Mouse (Mus musculus) neutrophil, adult 5-6 weeks (primary cell): ENCODE measurements around the gene Gabrg3. TPM values are rescaled to one million over a fixed set of nuclear protein-coding genes. Genes with fewer than 3 reads are reported as not detected.

ENCODE experiments used
- ATAC-seq: fragments of 151-379, 151-347 bp; 2 replicates; pipeline ENCODE4 v1.8.0; 2017; ENCODE audit warnings: mild to moderate bottlenecking, moderate TSS enrichment; ENCODE audit not compliant: insufficient number of reproducible peaks, poor library complexity, low FRiP score, severe bottlenecking; ENCODE audit errors: extremely low read depth
- total RNA-seq: library from RNA; stranded (forward); fragments of 200-1000 nt; gene quantifications from 2 replicates; pipeline ENCODE4 v1.2.3, GENCODE M21; 2017

Gene Gabrg3
- total RNA-seq, 1 experiment from 2014 or later, result 0.58 TPM

DNA sequence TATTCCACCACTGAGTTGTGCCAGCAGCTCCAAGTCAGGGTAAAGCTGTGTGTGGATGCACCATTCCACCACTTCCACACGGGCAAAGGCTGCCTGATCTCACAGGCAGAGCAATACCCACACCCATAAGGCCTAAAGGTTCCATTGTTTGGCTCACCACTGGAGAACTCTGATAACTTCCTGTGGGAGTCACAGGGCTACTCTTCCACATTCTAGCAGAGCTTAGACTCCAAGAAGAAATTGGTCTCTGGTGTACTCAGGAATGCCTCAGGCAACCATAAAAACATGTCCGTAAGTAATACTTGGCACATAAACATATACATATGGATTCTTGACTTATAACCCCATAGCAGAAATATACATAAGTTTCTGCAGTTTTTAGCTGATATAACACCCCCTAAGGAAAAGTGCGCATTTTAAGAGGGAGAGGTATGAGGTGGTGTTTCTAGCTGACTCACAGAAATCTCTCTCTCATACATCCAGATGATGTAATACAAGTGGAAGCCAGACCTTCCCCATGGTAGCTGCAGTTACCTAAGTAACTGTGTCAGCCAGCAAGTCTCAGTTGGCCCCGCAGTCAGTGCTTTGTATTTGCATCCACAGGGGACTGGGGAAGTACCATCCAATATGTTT lies 248.8 kb downstream of the Gabrg3 start:
- no peak for ATAC-seq

DNA sequence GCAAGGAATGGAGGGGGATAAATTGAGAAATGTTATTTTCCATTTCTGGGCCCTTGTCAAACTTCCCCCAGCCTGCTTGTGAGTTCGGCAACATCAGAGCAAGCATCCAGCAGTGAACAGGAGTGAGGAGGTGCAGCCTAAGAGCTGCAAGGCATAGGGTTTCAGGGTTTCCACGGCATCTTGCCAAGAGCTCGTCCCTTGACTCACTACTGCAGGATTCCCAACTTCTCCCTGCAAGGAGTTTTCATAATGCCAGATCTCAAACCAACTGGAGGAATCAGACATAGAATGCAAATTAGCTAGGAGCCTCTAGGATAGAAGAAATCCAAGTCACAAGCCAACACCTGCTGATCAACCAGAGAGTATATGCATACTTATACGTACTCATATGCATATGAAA lies 254.0 kb downstream of the Gabrg3 start:
- ATAC-seq, result no peak

DNA sequence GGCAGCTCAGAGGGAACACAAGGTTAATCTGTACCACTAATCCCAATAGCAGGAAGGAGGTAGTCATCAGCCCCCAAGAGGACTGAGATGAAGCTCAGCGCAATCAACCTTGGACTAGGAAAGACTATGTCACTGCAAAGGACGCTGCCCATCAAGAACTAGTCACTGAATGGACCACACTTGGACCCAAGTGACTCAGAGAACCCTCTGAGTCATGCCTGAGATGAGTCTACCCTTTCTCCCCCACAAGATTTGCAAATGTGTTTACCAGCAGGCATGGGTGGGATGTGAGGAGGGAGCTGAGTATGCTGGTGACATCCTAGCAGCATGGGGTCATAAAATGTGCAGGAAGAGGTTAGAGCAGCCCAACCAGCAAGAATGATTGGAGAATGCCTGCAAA lies 254.5 kb downstream of the Gabrg3 start:
- ATAC-seq, result no peak

DNA sequence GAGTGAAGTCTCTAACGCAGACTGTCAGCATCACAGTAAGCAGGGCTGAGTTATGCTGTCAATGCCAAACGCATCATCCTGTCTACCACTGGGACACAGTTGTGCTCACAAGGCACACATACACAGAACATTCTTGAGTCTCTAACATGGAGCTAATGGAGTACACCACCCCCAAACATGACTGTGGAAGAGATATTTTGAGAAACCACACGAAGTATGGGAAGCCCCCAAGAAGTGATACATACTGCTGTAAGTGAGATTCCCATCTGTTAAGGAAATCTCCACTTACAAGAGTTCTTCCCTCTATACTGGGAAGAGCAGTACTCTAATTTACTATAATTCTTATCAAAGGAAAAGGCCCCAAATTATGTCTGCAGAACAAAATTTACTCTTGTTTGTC lies 286.9 kb downstream of the Gabrg3 start:
- ATAC-seq, result no peak

DNA sequence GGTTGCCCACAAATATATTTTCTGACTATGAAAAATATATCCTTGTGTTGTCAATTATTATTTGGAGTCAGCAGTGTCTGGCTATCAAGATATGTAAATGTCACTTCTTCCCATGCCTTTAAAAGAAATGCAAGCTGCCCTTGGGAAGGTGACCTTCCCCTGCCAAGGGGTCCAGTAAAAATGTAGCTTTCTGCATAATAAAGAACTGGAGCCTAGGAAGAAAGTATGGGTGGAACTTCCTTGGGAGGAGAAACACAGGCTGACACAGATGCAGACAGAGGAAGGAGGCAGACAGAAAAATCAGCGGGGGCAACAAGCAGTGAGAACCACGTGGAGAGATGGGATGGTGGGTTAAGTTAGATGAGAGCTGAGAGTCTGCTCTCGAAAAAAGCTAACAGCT lies 304.9 kb downstream of the Gabrg3 start:
- ATAC-seq, result no peak

GRCm38 (mm10) chr7:57071435-57072160 lies 315.4 kb downstream of the Gabrg3 start:
- ATAC-seq, result no peak

DNA sequence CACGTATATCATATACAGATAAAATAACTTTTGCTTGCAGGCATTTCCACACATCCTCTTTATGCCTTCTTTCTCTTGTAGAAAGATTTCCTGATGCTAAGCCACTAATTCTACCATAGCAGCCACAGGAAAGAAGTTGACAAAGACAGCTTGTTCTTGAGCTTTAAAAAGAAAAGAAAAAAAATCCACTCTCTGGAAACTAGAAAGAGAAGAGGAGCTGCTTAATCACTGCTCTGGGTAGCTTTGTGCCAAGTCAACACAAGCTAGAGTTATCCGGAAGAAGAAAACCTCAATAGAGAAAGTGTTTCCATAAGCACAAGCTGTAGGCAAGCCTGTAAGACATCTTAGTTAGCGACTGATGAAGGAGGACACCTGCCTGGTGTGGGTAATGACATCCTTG lies 321.6 kb downstream of the Gabrg3 start:
- no peak for ATAC-seq

DNA sequence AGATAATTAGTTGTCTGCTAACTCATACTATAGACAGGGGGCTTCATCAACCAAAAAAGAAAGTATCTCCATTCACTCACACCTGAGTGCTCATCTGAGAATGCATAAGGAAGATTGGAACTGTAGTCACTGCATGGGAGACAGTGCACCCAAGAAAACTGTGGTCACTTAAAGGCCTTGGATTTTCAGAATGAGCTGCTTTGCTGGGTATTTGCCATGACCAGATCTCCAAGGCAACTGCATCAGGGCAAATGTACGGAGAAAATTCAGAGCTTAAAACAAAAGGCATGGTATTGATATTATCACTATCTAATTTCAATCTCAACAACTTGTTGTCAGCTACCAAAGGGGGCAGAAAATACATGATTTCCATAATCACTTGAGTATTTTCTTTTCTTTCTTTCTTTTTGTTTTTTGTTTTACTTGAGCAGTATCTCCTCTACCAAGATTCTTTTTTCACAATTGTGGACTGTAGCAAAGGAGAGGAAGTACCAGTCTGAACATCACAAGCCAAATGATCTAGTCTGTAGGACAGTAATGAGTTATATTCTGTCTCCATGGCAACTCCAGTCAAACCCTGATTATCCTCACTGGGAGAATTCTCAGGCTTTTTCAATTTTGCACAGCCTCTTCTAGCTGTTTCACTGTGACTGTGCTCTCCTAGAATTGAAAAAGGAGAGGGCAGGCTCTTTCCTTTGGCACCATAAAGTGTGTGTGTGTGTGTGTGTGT lies 335.9 kb downstream of the Gabrg3 start:
- no peak for ATAC-seq

GRCm38 (mm10) chr7:57037861-57038421 lies 349.0 kb downstream of the Gabrg3 start:
- ATAC-seq, result no peak

- ATAC-seq, result no peak
Observed at GRCm38 (mm10) chr7:57000585-57001261, 386.3 kb downstream of the Gabrg3 start.

- ATAC-seq, result no peak
Observed at GRCm38 (mm10) chr7:56997713-56998624, 389.0 kb downstream of the Gabrg3 start.

DNA sequence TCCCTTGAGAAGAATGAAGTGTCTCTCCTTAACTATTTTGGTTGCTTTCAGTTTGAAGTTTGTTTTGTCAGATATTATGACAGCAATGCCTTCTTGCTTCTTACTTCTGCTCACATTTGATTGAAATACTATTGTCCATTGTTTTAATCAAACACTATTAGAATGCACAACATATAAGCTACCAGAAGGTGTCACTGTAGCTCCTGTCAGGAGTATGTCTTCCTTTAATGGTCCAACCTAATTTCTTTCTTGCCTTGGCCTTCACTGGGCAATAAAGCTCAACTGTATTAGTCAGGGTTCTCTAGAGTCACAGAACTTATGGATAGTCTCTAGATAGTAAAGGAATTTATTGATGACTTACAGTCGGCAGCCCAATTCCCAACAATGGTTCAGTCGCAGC lies 440.6 kb downstream of the Gabrg3 start:
- ATAC-seq, result no peak

GRCm38 (mm10) chr7:56941606-56942005 lies 445.4 kb downstream of the Gabrg3 start:
- no peak for ATAC-seq

GRCm38 (mm10) chr7:56938020-56938419 lies 449.0 kb downstream of the Gabrg3 start:
- ATAC-seq, result no peak

DNA sequence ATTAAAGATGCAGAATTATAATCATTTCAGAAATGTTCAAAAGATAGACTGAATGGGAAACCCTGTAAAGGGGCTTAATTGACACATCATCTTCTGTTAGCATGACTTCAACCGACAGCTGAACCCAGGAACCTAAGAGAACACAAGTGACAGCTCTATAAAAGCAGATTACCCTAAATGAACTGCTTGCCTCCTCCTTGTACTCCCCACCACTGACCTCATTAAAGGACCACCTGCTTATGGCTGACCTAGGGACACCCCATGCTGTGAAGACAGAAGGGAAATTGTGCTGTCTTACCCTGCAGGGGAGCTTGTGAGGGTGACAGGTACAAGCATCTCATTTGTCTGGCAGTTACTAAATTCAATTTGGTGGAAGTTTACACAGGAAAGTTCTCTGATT lies 467.5 kb downstream of the Gabrg3 start:
- no peak for ATAC-seq

DNA sequence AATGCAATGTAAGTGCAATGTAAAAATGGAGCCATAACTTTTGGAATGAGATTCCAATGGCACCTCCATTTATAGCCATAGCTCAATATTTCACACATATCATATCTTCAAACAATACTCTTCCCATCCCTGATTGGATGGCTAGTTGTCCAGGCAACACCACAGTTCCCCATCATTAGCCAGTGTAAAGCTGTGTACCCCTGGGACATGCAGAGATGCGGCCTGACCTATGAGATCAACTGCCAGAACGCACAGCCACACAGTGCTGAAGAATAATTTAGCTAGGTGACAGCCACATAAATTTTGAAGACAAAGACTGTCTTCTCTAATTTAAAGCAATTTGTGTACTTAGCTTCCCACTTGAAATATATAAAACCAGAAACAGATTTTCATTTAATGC lies 472.1 kb downstream of the Gabrg3 start:
- ATAC-seq, result no peak

DNA sequence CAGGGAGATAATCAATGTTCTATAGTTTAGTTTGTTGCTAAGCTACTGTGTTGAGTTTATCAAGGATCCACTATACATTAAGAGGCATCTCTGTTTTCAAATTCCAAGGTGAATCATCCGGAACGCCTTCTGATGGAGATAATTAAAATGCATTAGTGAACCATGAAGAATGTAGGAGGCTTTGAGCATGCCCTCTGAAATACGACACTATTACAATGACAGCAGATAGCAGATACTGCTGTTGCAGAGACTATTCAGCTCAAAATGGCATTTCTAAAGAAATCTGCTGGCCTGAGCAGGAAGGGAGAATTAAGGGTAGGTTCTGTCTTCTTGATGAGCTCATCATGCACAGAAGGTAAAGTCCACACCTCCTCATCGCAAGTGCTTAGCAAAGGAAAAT lies 487.2 kb downstream of the Gabrg3 start:
- no peak for ATAC-seq

DNA sequence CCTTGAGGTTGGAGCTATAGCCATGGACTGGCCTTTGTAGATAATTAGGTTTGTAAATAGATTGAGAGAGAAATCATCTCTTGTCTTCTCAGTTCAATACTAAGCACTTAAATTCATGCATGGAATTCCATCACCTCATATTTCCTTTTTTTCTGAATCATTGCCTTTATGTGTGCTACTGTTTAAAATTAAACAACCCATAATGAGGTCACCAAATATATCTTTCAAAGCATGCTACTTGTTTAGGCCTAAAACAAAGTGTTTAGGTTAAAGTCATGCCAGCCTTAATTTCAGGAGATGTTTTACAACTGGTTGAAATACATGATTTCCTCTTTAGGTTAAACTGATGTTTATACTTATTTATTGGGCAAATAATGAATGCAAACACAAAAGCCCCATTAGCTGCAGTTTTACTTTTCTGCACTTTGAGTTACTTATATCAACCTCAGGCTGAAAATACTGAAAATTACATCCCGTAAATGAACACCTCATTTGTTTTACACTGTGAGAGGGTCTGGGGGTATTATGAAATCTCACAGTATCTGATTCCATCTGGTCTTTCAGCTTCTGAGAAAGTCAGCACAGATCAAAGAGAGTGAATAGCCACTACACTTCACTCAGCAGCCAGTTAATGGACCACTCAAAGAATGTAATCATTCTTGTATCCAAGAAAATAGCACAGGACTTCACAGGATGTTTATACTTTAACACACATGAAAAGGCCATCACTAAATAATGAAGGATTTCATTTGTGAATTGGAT lies 519.5 kb downstream of the Gabrg3 start:
- no peak for ATAC-seq
